Mouse (Mus musculus): ENCODE results near the gene Hpca. TPM values are rescaled to one million over a fixed set of nuclear protein-coding genes. Genes with fewer than 3 reads are reported as not detected.
A peak's percentile ranks its signal among the peaks of the same experiment; 100 is the strongest.

Hpca gene
- total RNA-seq (2021) = under 1 TPM in 1 of 2 experiments, not detected in 1; 0.18 TPM
- long read RNA-seq, experiment 1 = 0 reads
- long read RNA-seq, experiment 2 = 0 reads

DNA sequence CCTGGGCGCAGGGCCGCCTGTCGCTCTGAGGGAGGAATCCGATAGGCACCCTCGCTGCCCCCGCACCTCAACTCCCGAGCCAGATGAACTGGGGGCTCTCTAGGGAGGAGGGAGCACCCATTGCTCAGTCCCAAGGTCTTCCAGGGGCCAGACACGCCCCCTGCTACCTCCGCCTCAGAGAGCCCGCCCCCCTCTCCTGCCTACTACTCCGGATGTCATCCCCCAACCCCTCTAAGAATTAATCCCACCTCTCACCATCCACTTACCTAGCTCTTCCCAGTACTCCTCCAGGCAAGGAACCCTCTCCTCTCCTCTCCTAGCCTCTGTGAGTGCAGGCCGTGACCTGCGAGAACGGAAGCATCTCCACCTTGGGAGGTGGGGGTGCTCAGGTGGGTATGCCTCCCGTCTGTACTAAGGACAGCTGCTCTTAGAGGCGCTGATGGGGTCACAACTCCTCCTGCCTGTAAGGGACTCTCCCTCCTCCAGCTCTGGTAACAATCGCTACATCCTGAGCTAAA is at the start of gene Hpca:
Hpca (minus strand) TSS at position 468 of the 518 bp plus-strand sequence.
- no peak for DNase-seq

- no peak for DNase-seq
Measured at GRCm38 (mm10) chr4:129161581-129162255, 39.9 kb upstream of the Hpca start.

DNA sequence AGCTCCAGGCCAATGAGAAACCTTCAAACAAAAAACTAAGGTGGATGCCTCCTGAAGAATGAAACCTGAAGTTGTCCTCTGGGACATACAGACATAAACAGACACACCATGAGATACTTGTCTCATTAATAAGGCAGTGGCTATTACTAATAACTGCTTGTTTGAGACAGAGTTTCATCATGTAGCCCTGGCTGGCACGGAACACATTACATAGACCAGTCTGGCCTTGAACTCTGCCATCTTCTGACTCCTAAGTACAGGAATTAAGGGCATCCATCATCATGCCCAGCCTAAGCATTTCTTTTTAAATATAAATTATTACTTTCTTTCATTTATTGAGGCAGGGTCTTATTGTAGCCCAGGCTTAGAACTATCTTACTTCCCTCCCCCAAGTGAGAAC is 39.2 kb upstream of the Hpca start:
- DNase-seq = no peak

DNA sequence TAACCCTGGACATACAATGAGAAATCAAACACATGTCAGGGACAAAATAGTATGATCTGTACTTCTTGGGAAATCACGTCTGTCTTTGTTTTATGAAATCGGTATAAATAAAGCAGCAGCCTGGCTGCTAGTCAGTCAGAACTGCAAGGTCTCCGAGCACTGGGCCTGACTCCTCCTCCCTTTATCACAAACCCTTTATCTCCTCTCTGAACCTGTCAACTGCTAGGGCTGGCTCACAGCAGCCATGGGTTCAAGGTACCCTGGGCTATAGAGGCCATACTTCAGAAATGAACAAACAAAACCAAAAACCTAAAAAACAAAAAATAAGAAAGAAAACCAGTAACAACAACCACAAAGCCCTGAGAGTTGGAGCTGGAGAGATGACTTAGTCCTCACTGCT is 36.7 kb upstream of the Hpca start:
- no peak for DNase-seq

DNA sequence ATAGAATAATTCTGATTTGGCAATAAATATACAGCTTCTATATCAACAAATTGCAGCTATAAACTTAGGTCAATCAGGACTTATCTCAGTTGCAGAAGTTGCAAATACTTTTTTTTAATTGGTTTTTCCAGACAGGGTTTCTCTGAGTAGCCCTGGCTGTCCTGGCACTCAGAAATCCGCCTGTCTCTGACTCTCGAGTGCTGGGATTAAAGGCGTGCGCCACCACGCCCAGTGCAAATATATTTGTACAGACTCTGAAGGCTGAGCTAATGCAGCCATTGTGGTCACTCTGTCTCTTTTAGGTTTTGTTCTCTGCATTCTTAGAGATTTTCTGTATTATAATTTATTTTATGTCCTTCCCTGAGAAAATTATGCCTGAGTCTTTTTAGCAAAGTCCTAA is 35.7 kb upstream of the Hpca start:
- DNase-seq = no peak

GRCm38 (mm10) chr4:129151276-129151811 is 29.5 kb upstream of the Hpca start:
- no peak for DNase-seq

GRCm38 (mm10) chr4:129149321-129149720 is 27.5 kb upstream of the Hpca start:
- DNase-seq = no peak

DNA sequence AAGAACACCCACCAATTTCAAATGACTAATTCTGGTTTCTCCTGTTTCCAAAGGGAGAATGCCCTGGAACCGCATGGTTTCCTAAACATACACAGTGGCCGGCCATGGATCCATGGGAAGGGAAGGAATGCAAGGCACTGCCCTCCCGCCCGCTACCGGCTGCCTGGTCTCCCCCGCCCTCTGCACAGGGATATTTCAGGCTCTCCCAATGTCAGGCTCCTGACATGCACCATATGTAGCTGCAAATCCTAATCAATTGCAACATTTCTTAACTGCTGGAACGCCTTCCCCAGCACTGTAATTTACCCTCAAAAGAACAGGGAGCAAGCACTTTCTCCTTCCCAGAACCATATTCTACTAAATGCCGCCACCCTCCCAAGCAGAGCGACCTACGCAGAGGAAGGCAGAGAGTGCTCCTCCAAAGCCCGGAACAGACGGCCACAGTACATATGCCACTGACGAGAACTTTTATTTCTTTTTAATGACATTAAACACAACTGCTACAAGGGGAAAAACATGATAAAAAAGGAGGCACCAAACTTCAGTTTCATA is 25.8 kb upstream of the Hpca start:
- DNase-seq = peak; percentile 25 to 44

- DNase-seq = no peak
Measured at GRCm38 (mm10) chr4:129146392-129146791, 24.6 kb upstream of the Hpca start.

GRCm38 (mm10) chr4:129145943-129146342 is 24.1 kb upstream of the Hpca start:
- DNase-seq = no peak

DNA sequence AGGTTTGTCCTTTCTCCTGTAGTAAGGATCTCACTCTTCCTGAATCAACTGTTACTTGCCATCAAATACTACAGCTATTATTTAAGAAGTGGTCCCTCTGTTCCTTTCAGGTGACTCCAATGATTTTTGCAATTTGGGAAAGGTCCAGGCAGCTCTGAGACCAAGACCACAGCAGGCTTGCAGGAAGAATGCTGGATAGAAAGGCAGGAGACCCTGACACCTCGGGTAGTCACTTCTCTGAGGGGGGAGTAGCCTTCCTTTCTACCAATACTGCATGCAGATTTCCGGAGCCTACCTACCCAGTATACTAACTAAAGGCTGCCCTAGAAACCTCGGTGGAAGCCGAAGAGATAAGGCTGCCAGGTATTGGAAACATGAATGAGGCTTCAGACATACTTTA is 23.6 kb upstream of the Hpca start:
- no peak for DNase-seq

GRCm38 (mm10) chr4:129144401-129145367 is 22.8 kb upstream of the Hpca start:
- DNase-seq = no peak

- DNase-seq = no peak
Measured at GRCm38 (mm10) chr4:129143509-129143908, 21.7 kb upstream of the Hpca start.

DNA sequence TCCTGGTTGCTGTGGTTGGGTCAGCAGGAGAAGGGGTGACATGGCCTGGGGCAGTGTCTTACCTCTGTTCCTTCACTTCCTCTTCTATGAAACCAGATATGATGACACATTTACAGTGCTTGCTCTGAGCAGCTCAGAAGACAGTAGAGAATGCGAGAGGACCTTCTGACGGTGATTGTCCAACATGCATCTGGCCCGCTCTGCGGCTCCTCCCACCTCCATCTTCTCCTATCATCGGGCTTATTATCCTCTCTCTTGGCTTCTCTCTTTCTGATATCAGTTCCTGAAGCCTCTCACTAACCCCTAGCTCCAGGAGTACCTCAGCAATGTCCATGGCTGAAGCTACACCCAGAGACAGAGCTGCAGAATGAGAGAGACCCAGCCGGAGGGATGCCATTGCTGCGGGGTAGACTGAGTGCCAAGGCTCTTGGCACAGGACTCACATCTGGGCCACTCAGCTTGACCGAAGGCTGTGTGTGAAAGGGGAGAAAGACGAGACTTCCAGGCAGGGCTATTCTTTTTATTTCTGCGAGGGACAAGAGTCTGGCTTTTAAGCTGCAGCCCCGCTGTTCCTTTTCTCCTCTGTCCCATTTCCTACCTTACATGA is 20.7 kb upstream of the Hpca start:
- peak in 1 of 2 experiments; percentile 41 for DNase-seq

GRCm38 (mm10) chr4:129141560-129142438 is 20.0 kb upstream of the Hpca start:
- peak; percentile 63 to 79 for DNase-seq

- no peak for DNase-seq
Measured at GRCm38 (mm10) chr4:129140808-129141207, 19.0 kb upstream of the Hpca start.

DNA sequence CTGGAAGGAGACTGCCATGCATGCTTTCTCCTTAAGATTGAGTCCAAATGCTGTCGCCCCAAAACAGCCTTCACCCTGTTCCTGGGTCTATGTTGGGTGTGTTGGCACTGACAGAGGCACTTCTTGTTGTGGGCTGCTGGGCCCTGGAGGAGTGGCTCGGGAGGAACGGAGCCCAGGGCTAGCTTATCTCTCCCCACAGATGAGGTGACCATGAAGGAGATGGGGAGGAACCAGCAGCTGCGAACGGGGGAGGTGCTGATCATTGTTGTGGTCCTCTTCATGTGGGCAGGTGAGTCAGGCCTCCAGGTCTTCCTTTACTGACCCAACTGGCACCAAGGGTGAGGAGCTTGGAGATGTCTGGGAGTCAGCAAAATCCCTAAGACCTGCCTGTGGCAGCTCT is 17.8 kb upstream of the Hpca start:
- no peak for DNase-seq

GRCm38 (mm10) chr4:129137392-129138321 is 15.8 kb upstream of the Hpca start:
- peak in 1 of 2 experiments; percentile 46 for DNase-seq

DNA sequence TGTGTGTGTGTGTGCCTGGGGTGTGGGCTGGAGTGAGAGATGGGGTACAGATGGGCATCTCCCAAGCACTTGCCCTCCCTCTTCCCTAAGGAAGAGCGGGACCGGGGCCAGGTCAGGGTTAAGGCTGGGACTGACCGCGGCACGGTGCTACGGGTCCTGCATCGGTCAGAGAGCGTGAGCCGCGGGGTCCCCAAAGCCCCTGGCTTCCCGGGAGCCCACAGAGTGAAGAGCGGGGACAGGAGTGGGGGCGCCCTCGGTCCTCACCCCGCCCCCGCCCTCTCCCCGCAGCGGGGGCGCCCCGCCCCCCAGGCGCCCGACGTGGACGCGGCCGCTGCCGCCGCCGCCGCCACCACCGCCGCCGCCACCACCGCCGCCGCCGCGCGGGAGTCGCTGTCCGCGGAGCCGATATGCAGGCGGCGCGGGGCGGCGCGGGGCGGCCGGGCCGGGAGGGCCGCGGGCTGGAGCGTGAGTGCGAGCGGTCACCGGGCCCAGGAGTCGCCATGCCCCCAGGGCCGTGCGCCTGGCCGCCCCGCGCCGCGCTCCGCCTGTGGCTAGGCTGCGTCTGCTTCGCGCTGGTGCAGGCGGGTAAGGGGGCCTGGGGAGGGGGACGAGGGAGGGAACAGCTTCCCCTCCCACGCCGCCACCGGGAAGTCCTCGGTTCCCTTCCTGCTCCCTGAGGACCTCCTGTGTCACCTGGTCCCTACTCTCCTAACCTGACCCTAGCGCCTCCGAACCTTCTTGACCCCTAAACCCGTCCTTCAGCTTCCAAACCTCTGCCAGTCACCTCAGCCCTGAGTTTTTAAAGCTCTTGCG is 14.9 kb upstream of the Hpca start, which contains the start of gene Fndc5:
Fndc5 (plus strand) TSS at position 421 of the 813 bp plus-strand sequence.
- DNase-seq = peak in 1 of 2 experiments; percentile 34

Measured in heart, adult 18-20 months (tissue).